Mouse (Mus musculus): Measurements from ENCODE around the gene Adgrg4. TPM values are rescaled to one million over a fixed set of nuclear protein-coding genes. Genes with fewer than 3 reads are reported as not detected.

Adgrg4 gene
- total and polyA plus RNA-seq, 3 experiments, result not detected

GRCm38 (mm10) chrX:56827492-56827891 is 42.5 kb upstream of the Adgrg4 start:
- in situ Hi-C loops (cut with MboI; ENCODE audit: low pct_ligation_motif_present, low pct_unique_long_range_greater_than_20kb, low sequenced_read_pairs), result no loop called here
- H3K27ac ChIP-seq (ENCODE audit: insufficient read depth, low read depth), result no peak overlapping the region
- H3K79me2 ChIP-seq (replicated peaks; ENCODE audit: control insufficient read depth, extremely low read depth, insufficient read depth, poor library complexity, severe bottlenecking), result no peaks in the 10 kb centered on the region
- H3K9ac ChIP-seq (ENCODE audit: insufficient read depth, low read depth), result no peak overlapping the region
- no peak for TF ChIP-seq SIN3A (IDR thresholded peaks at IDR 0.05; ENCODE audit: low read length)
- TF ChIP-seq ZNF384 (IDR thresholded peaks at IDR 0.05; ENCODE audit: low read depth, low read length), result no peak
- no peak for TF ChIP-seq ETS1 (conservative IDR thresholded peaks at IDR 0.05; ENCODE audit: low read depth, low read length)
- TF ChIP-seq UBTF (IDR thresholded peaks at IDR 0.05; ENCODE audit: low read depth, low read length), result no peak
- TF ChIP-seq SMC3 (IDR thresholded peaks at IDR 0.05; ENCODE audit: low read depth, low read length), result no peak
- no peak for TF ChIP-seq MAZ (IDR thresholded peaks at IDR 0.05; ENCODE audit: low read depth, low read length)
- TF ChIP-seq RAD21 (IDR thresholded peaks at IDR 0.05; ENCODE audit: low read depth, low read length), result no peak
- TF ChIP-seq JUN (IDR thresholded peaks at IDR 0.05; ENCODE audit: insufficient read depth, low read depth, low read length), result no peak
- TF ChIP-seq KAT2A (IDR thresholded peaks at IDR 0.05; ENCODE audit: insufficient replicate concordance, low read length), result no peak
- TF ChIP-seq JUND (conservative IDR thresholded peaks at IDR 0.05; ENCODE audit: low read depth, low read length), result no peak
- no peak for TF ChIP-seq ZKSCAN1 (IDR thresholded peaks at IDR 0.05; ENCODE audit: borderline replicate concordance, low read depth, low read length)
- TF ChIP-seq POLR2A (IDR thresholded peaks at IDR 0.05; ENCODE audit: low read depth, low read length), result no peak
- TF ChIP-seq EP300 (IDR thresholded peaks at IDR 0.05; ENCODE audit: low read length), result no peak
- no peak for TF ChIP-seq ELF1 (IDR thresholded peaks at IDR 0.05; ENCODE audit: low read depth, low read length)
- H3K27me3 ChIP-seq (replicated peaks), result no peaks in the 10 kb centered on the region
- no peak for DNase-seq (ENCODE audit: extremely low read depth)
- H3K4me2 ChIP-seq (ENCODE audit: insufficient read depth, low read depth, poor library complexity, severe bottlenecking), result no peak overlapping the region
- H3K4me3 ChIP-seq (replicated peaks in 1 of 3; ENCODE audit: low read depth in 2 of 3, low read length in 2 of 3, poor library complexity in 1 of 3), result no peak overlapping the region
- H3K36me3 ChIP-seq (replicated peaks in 1 of 2; ENCODE audit: control insufficient read depth in 1 of 2, insufficient read depth in 1 of 2, low read length in 1 of 2), result no peaks in the 10 kb centered on the region
- no peaks in the 10 kb centered on the region for H3K4me1 ChIP-seq (ENCODE audit: control insufficient read depth in 1 of 2, insufficient read depth in 2 of 2)
- H3K9me3 ChIP-seq (replicated peaks; ENCODE audit: low read length), result no peaks in the 10 kb centered on the region
- dilution Hi-C loops (cut with MboI; ENCODE audit: extremely low pct_ligation_motif_present, extremely low pct_unique_long_range_greater_than_20kb, low sequenced_read_pairs), result no loop called here

- no peak for TF ChIP-seq UBTF (IDR thresholded peaks at IDR 0.05; ENCODE audit: low read depth, low read length)
- no peak for TF ChIP-seq USF2 (conservative IDR thresholded peaks at IDR 0.05; ENCODE audit: low read depth, low read length)
- TF ChIP-seq RAD21 (IDR thresholded peaks at IDR 0.05; ENCODE audit: low read depth, low read length), result no peak
- no peak for TF ChIP-seq NRF1 (IDR thresholded peaks at IDR 0.05; ENCODE audit: low read depth, low read length)
- no peak for TF ChIP-seq MYC (IDR thresholded peaks at IDR 0.05; ENCODE audit: low read depth, low read length)
- no peak for TF ChIP-seq CHD1 (IDR thresholded peaks at IDR 0.05; ENCODE audit: low read depth, low read length)
- TF ChIP-seq MEF2A (IDR thresholded peaks at IDR 0.05; ENCODE audit: borderline replicate concordance, low read depth, low read length), result no peak
- no peak for TF ChIP-seq ZNF384 (IDR thresholded peaks at IDR 0.05; ENCODE audit: low read depth, low read length)
- TF ChIP-seq KAT2A (IDR thresholded peaks at IDR 0.05; ENCODE audit: insufficient replicate concordance, low read length), result no peak
- TF ChIP-seq TBP (conservative IDR thresholded peaks at IDR 0.05; ENCODE audit: low read depth, low read length), result no peak
- TF ChIP-seq MAZ (IDR thresholded peaks at IDR 0.05; ENCODE audit: low read depth, low read length), result no peak
- no peak for TF ChIP-seq RCOR1 (conservative IDR thresholded peaks at IDR 0.05; ENCODE audit: low read depth, low read length)
- in situ Hi-C loops (cut with MboI; ENCODE audit: low pct_ligation_motif_present, low pct_unique_long_range_greater_than_20kb, low sequenced_read_pairs) (no loop called here), dilution Hi-C loops (cut with MboI; ENCODE audit: extremely low pct_ligation_motif_present, extremely low pct_unique_long_range_greater_than_20kb, low sequenced_read_pairs) (no loop called here)
Measured at GRCm38 (mm10) chrX:56835842-56836241, 34.1 kb upstream of the Adgrg4 start.

More at GRCm38 (mm10) chrX:56835842-56836241, 34.1 kb upstream of the Adgrg4 start:
- Histone ChIP-seq H3K4me1 (ENCODE audit: control insufficient read depth in 1 of 2, insufficient read depth in 2 of 2) (peaks cover 0 to 3% of the 10 kb centered on the region in 2 experiments; a peak in 1 of 4 replicates), H3K27ac (ENCODE audit: insufficient read depth, low read depth) (no peak overlapping the region), H3K79me2 (replicated peaks; ENCODE audit: control insufficient read depth, extremely low read depth, insufficient read depth, poor library complexity, severe bottlenecking) (no peaks in the 10 kb centered on the region), H3K9ac (ENCODE audit: insufficient read depth, low read depth) (no peak overlapping the region), H3K36me3 (replicated peaks in 1 of 2; ENCODE audit: control insufficient read depth in 1 of 2, insufficient read depth in 1 of 2, low read length in 1 of 2) (no peaks in the 10 kb centered on the region), H3K9me3 (replicated peaks; ENCODE audit: low read length) (no peaks in the 10 kb centered on the region), H3K27me3 (replicated peaks) (no peaks in the 10 kb centered on the region), H3K4me3 (replicated peaks in 1 of 3; ENCODE audit: low read depth in 2 of 3, low read length in 2 of 3, poor library complexity in 1 of 3) (no peak overlapping the region), H3K4me2 (ENCODE audit: insufficient read depth, low read depth, poor library complexity, severe bottlenecking) (peak overlapping the region; percentile 2; the same call in 1 of the 2 replicates)
- DNase-seq (ENCODE audit: extremely low read depth), result no peak
